Mouse (Mus musculus) forebrain, embryonic 10.5 days (tissue): ENCODE measurements at regions not wholly inside any gene's neighbourhood (a gene's known extent, or its start where the extent isn't known, plus 50 kb on each side); places are given as distances from the start of the nearest gene placed in this dataset.

Source experiments
- DNase-seq: peaks from one replicate; pipeline ENCODE4 v3.0.0-alpha.2; 2017; ENCODE audit warnings: low spot score; ENCODE audit errors: extremely low spot score
- H3K27ac ChIP-seq: fragments of 300-500 bp; sonication (generic); 2 replicates; pipeline ENCODE4 v1.5.1; 2016; ENCODE audit warnings: mild to moderate bottlenecking
- H3K27me3 ChIP-seq: fragments of 300-500 bp; sonication (generic); 2 replicates; pipeline ENCODE4 v1.6.1; 2016; ENCODE audit warnings: mild to moderate bottlenecking; ENCODE audit not compliant: poor library complexity, severe bottlenecking
- H3K36me3 ChIP-seq: fragments of 300-500 bp; sonication (generic); replicated peaks from 2 replicates; pipeline ENCODE4 v1.6.1; 2016; ENCODE audit warnings: mild to moderate bottlenecking, moderate library complexity
- H3K4me1 ChIP-seq: fragments of 300-500 bp; sonication (generic); 2 replicates; pipeline ENCODE4 v1.6.1; 2016
- H3K4me3 ChIP-seq: fragments of 300-500 bp; sonication (generic); 2 replicates; pipeline ENCODE4 v1.5.1; 2016; ENCODE audit warnings: mild to moderate bottlenecking, moderate library complexity
- H3K9me3 ChIP-seq: fragments of 300-500 bp; sonication (generic); 2 replicates; pipeline ENCODE4 v1.6.1; 2016; ENCODE audit warnings: mild to moderate bottlenecking, moderate library complexity
- WGBS: fragments of 180-500 bp; shearing (Covaris S2); methylation state at CpG from one replicate; pipeline ENCODE4 v1.1.7; 2016; 5-methylcytosine and 5-hydroxymethylcytosine counted together

- H3K27ac ChIP-seq: no peak overlapping the region
- DNase-seq: peak; percentile 65
- H3K27me3 ChIP-seq: no peaks in the 10 kb centered on the region
- H3K4me3 ChIP-seq: no peak overlapping the region
- H3K36me3 ChIP-seq: no peaks in the 10 kb centered on the region
- no peaks in the 10 kb centered on the region for H3K4me1 ChIP-seq
- WGBS: 19% methylated on average over 6 of the region's 6 CpGs
- H3K9me3 ChIP-seq: no peaks in the 10 kb centered on the region
These were observed 554.6 kb downstream of the Plcl1 start for GRCm38 (mm10) chr1:55960291-55960690.

- no peak for DNase-seq
- Histone ChIP-seq H3K4me3 (no peak overlapping the region), H3K27ac (no peak overlapping the region), H3K27me3 (no peaks in the 10 kb centered on the region), H3K36me3 (no peaks in the 10 kb centered on the region), H3K9me3 (no peaks in the 10 kb centered on the region), H3K4me1 (no peaks in the 10 kb centered on the region)
- WGBS: 95% methylated on average over 5 of the region's 5 CpGs
These were observed 558.1 kb downstream of the Plcl1 start for GRCm38 (mm10) chr1:55963867-55964266.

GRCm38 (mm10) chr1:55966273-55966672 is 560.6 kb downstream of the Plcl1 start:
- WGBS: 89% methylated on average over 2 of the region's 2 CpGs
- H3K4me1 ChIP-seq: no peaks in the 10 kb centered on the region
- no peak for DNase-seq
- H3K36me3 ChIP-seq: no peaks in the 10 kb centered on the region
- H3K4me3 ChIP-seq: no peak overlapping the region
- no peaks in the 10 kb centered on the region for H3K27me3 ChIP-seq
- H3K9me3 ChIP-seq: no peaks in the 10 kb centered on the region
- H3K27ac ChIP-seq: no peak overlapping the region

- H3K4me3 ChIP-seq: no peak overlapping the region
- H3K9me3 ChIP-seq: no peaks in the 10 kb centered on the region
- H3K27me3 ChIP-seq: no peaks in the 10 kb centered on the region
- 93% methylated on average over 7 of the region's 7 CpGs for WGBS
- no peaks in the 10 kb centered on the region for H3K36me3 ChIP-seq
- no peaks in the 10 kb centered on the region for H3K4me1 ChIP-seq
- H3K27ac ChIP-seq: no peak overlapping the region
- DNase-seq: no peak
These were observed 562.1 kb downstream of the Plcl1 start for GRCm38 (mm10) chr1:55967869-55968268.

GRCm38 (mm10) chr1:55977796-55978195 is 572.1 kb downstream of the Plcl1 start:
- 92% methylated on average over 3 of the region's 3 CpGs for WGBS
- no peak for DNase-seq
- no peak overlapping the region for H3K4me3 ChIP-seq

GRCm38 (mm10) chr1:55983522-55984066 is 577.9 kb downstream of the Plcl1 start:
- Histone ChIP-seq H3K4me1 (no peaks in the 10 kb centered on the region), H3K27ac (no peak overlapping the region)
- 76% methylated on average over 5 of the region's 5 CpGs for WGBS

More at GRCm38 (mm10) chr1:55977796-55978195, 572.1 kb downstream of the Plcl1 start:
- Histone ChIP-seq H3K9me3 (no peaks in the 10 kb centered on the region), H3K27ac (no peak overlapping the region), H3K36me3 (no peaks in the 10 kb centered on the region), H3K4me1 (peaks cover 9% of the 10 kb centered on the region), H3K27me3 (no peaks in the 10 kb centered on the region)

GRCm38 (mm10) chr1:55997074-55997473 is 591.4 kb downstream of the Plcl1 start:
- Histone ChIP-seq H3K27ac (no peak overlapping the region), H3K36me3 (no peaks in the 10 kb centered on the region), H3K4me1 (no peaks in the 10 kb centered on the region), H3K9me3 (no peaks in the 10 kb centered on the region), H3K4me3 (no peak overlapping the region), H3K27me3 (no peaks in the 10 kb centered on the region)
- no peak for DNase-seq
- 91% methylated on average over 6 of the region's 6 CpGs for WGBS

More at GRCm38 (mm10) chr1:55983522-55984066, 577.9 kb downstream of the Plcl1 start:
- Histone ChIP-seq H3K36me3 (no peaks in the 10 kb centered on the region), H3K9me3 (no peaks in the 10 kb centered on the region), H3K27me3 (no peaks in the 10 kb centered on the region), H3K4me3 (no peak overlapping the region)
- DNase-seq: no peak
